Mouse (Mus musculus): ENCODE measurements around the gene Tox4. TPM values are rescaled to one million over a fixed set of nuclear protein-coding genes. Genes with fewer than 3 reads are reported as not detected.
"Not testable (repeated sequence)": the region's sequence is repeated elsewhere in the genome, so short reads cannot be mapped to it uniquely, and the experiment has no call there.

Tox4 gene
- polyA plus RNA-seq, 1 experiment from 2014 or later = 56.6 TPM

DNA sequence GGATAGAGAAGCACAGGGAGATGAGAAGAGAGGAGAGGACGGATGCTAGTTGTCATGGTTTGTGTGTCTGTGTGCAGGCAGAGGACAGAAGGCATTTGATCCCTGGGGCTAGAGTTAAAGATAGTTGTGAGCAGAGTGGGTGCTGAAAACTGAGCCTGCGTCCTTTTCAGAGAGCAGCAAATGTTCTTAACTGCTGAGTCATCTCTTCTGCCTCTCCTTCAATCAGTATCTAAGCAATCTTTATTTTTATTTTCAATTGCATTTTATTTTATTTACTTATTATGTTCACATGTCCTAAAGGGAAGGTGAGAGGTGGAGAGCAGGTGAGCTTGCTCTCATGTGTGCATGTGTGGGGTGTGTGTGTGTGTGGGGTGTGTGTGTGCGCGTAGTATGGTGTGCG is 4.7 kb downstream of the Tox4 start:
- Histone ChIP-seq H3K4me1 (peaks cover 9% of the 10 kb centered on the region), H3K27me3 (ENCODE audit: poor library complexity, severe bottlenecking) (no peaks in the 10 kb centered on the region), H3K4me3 (no peak overlapping the region), H3K9me3 (no peaks in the 10 kb centered on the region), H3K36me3 (replicated peaks) (peaks cover 48% of the 10 kb centered on the region), H3K27ac (no peak overlapping the region)
- 98% methylated on average over 5 of the region's 5 CpGs for WGBS
- DNase-seq (ENCODE audit: extremely low spot score, low spot score) = no peak

DNA sequence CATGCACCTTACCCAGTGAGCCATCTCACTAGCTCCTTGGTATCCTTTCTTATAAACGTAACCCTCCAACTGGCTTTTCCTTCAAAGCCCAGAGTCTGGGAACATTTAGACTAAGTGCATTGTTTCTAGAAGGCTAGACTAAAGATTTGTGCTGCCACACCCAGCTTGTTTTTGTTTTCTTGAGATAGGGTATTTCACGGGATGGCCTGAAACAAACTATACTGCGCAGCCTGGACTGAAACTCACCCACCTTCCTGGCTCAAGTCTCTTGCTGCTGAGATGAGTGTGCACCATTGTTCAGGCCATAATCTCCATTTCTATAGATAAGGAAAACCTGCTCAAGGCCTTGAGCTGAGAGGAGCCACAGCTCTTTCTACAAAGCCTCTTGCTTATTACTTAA is 5.2 kb downstream of the Tox4 start:
- H3K4me1 ChIP-seq = peaks cover 8% of the 10 kb centered on the region
- H3K36me3 ChIP-seq (replicated peaks) = peaks cover 53% of the 10 kb centered on the region
- no peak overlapping the region for H3K4me3 ChIP-seq
- H3K9me3 ChIP-seq = no peaks in the 10 kb centered on the region
- H3K27ac ChIP-seq = no peak overlapping the region
- 93% methylated on average over 3 of the region's 3 CpGs for WGBS
- no peaks in the 10 kb centered on the region for H3K27me3 ChIP-seq (ENCODE audit: poor library complexity, severe bottlenecking)
- DNase-seq (ENCODE audit: extremely low spot score, low spot score) = no peak

DNA sequence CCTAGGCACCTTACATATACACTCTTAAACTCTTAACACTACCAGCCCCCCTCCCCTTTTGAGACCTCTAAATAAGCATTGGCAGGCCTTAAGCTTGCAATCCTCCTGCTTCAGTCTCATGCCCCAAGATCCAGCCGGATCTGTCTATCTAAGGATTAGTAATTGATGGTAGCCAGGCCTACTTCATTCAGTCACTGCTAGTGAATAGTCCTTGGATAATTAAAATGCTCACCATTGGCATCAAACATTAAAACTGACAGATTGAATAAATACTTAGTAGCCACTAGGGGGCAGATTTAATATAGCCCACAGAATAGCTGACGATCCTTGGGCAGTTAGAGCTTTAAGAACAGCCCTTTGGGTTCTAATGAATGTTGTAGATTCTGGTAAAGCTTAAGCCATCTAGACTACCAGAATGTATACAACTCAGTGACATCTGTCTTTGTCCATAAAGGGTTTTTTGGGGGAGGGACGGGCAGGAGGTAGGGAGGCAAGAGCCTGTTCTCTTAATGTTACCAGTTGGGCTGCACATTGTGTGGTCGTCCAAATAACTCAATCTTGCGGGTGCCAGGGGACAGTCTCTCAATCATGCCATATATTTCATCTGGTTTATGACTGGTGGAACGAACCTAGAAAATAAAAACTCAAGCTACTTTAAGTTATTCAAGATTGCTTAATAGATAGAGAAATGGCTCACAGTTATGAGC is 16.8 kb downstream of the Tox4 start:
- no peak for DNase-seq (ENCODE audit: extremely low spot score, low spot score)
- H3K27me3 ChIP-seq (ENCODE audit: poor library complexity, severe bottlenecking) = no peaks in the 10 kb centered on the region
- H3K9me3 ChIP-seq = no peaks in the 10 kb centered on the region
- 77% methylated on average over 6 of the region's 6 CpGs for WGBS
- H3K4me3 ChIP-seq = no peak overlapping the region
- H3K4me1 ChIP-seq = no peaks in the 10 kb centered on the region
- peaks cover 99% of the 10 kb centered on the region for H3K36me3 ChIP-seq (replicated peaks)
- H3K27ac ChIP-seq = no peak overlapping the region

DNA sequence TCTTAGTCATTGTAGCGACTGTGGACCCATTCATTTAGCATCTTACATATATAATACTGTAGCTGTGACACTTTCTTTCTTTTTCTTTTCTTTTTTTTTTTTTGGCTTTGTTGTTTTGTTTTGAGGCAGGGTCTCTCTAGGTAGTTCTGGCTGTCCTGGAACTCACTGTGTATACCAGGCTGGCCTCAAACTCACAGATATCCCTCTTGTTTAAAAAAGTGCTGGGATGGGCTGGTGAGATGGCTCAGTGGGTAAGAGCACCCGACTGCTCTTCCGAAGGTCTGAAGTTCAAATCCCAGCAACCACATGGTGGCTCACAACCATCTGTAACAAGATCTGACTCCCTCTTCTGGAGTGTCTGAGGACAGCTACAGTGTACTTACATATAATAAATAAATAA is 24.6 kb downstream of the Tox4 start:
- peak overlapping the region; percentile 80; the same call in 1 of the 2 replicates for H3K4me3 ChIP-seq
- H3K27ac ChIP-seq; DNase-seq (ENCODE audit: extremely low spot score, low spot score); H3K9me3 ChIP-seq; H3K27me3 ChIP-seq (ENCODE audit: poor library complexity, severe bottlenecking): not testable (repeated sequence)
- H3K4me1 ChIP-seq = peaks cover 17% of the 10 kb centered on the region
- WGBS = 90% methylated on average over 3 of the region's 3 CpGs
- peaks cover 33% of the 10 kb centered on the region for H3K36me3 ChIP-seq (replicated peaks)

DNA sequence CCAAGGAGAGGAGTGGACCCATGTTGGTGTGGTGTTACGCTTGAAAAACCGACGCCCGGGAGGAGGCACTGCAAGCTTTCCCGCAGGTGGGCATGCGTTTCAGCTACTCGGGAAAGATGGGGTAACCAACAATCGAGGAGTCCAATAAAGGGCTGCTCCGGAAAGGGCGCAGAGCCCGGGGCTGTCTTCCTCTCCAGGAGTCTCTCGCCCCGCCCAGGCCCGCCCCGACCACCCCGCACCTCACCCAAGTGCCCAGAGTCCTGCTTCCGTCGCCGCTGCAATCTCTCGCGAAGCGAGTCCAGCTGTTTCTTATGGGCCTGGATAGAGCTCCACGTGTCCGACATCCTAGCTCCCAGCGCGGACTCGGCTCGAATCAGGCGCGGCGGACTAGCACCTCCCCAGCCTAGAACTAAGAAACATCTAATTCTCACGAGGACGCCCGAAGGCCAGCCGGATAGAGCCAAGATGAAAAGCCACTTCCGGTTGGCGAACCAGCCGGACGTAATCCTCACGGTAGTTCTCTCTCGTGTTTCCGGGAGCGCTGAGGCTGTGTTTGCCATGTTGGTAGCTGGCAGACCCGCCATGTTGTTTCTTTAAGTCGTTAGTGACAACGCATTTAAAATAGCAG is 25.8 kb downstream of the Tox4 start, which contains the start of gene Mettl3:
Gene Mettl3, minus strand, starts transcription at position 485 of the 628 bp plus-strand sequence.
- 1% methylated on average over 46 of the region's 46 CpGs for WGBS
- H3K4me3 ChIP-seq = peak within 1 kb of the TSS; percentile 80
- peaks cover 33% of the 10 kb centered on the region for H3K36me3 ChIP-seq (replicated peaks)

DNA sequence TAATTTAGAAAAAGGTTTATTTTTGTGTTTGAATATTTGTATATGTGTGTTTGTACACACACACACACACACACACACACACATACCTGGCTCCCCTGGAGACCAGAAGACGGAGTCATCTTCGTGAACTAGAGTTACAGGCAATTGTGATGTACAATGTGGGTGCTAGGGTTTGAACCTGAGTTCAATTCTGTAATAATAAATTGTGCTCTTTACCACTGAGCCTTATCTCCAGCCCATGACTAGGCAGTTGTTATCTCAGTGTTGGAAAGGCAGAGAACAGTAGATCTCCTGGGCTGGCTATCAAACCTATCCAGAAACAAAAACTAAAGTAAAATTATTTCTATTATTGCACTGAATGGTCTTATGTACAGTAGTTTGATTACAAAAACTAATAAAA is 27.2 kb downstream of the Tox4 start:
- WGBS = 95% methylated on average over 2 of the region's 2 CpGs
- Histone ChIP-seq H3K27ac (peak overlapping the region; percentile 95; the same call in 1 of the 2 replicates), H3K36me3 (replicated peaks) (peaks cover 34% of the 10 kb centered on the region), H3K4me3 (no peak overlapping the region; the same call in 1 of the 2 replicates), H3K27me3 (ENCODE audit: poor library complexity, severe bottlenecking) (no peaks in the 10 kb centered on the region), H3K4me1 (peaks cover 17% of the 10 kb centered on the region), H3K9me3 (0 out of 2 replicates have a peak, but pooled peaks cover 7% of the 10 kb centered on the region)
- no peak for DNase-seq (ENCODE audit: extremely low spot score, low spot score)

More for the DNA sequence above, 25.8 kb downstream of the Tox4 start, which contains the start of gene Mettl3:
- no peaks in the 10 kb centered on the region for H3K9me3 ChIP-seq
- DNase-seq (ENCODE audit: extremely low spot score, low spot score) = peak; percentile 93
- peaks cover 17% of the 10 kb centered on the region for H3K4me1 ChIP-seq
- peak within 1 kb of the TSS; percentile 95 for H3K27ac ChIP-seq
- H3K27me3 ChIP-seq (ENCODE audit: poor library complexity, severe bottlenecking) = no peaks in the 10 kb centered on the region

DNA sequence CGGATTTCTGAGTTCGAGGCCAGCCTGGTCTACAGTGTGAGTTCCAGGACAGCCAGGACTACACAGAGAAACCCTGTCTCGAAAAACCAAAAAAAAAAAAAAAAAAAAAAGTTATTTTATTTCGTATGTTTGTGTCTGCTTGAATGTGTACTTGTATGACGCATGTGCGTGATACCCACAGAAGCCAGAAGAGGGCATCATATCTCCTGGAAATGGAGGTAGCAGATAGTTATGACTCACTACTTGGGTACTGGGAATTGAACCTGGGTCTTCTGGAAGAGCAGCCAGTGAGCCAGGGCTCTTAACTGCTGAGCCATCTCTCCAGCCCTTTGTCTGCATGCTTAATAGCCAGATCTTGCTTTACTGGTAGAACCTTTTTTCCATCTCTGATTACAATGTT is 31.4 kb downstream of the Tox4 start:
- DNase-seq (ENCODE audit: extremely low spot score, low spot score); H3K27ac ChIP-seq; H3K4me3 ChIP-seq; H3K27me3 ChIP-seq (ENCODE audit: poor library complexity, severe bottlenecking): not testable (repeated sequence)
- Histone ChIP-seq H3K4me1 (peaks cover 42% of the 10 kb centered on the region), H3K36me3 (replicated peaks) (peaks cover 76% of the 10 kb centered on the region), H3K9me3 (peaks cover 28% of the 10 kb centered on the region; the same call in 1 of the 2 replicates)
- WGBS = 95% methylated on average over 6 of the region's 6 CpGs

DNA sequence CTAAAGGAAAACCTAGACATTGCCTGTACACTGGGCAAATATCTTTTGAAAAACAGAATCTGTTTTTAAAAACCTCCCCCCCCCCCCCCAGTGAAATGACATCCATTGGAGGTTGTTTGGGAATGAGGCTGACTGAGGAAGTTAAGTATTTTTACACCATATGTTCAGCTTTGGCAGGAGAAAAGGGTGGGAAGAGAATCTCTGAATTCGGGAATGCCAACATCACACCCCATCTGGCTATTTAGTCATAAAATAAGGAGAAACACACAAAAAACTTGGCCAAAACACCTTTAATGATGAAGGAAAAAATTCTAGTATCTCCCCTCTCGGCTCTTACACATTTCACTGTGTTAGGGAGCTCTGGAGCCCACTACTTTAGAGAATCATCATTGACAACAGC is 32.0 kb downstream of the Tox4 start:
- peaks cover 79% of the 10 kb centered on the region for H3K36me3 ChIP-seq (replicated peaks)
- DNase-seq (ENCODE audit: extremely low spot score, low spot score) = no peak
- H3K4me3 ChIP-seq = 0 out of 2 replicates have a peak overlapping the region, but pooled peaks have one; percentile 3

DNA sequence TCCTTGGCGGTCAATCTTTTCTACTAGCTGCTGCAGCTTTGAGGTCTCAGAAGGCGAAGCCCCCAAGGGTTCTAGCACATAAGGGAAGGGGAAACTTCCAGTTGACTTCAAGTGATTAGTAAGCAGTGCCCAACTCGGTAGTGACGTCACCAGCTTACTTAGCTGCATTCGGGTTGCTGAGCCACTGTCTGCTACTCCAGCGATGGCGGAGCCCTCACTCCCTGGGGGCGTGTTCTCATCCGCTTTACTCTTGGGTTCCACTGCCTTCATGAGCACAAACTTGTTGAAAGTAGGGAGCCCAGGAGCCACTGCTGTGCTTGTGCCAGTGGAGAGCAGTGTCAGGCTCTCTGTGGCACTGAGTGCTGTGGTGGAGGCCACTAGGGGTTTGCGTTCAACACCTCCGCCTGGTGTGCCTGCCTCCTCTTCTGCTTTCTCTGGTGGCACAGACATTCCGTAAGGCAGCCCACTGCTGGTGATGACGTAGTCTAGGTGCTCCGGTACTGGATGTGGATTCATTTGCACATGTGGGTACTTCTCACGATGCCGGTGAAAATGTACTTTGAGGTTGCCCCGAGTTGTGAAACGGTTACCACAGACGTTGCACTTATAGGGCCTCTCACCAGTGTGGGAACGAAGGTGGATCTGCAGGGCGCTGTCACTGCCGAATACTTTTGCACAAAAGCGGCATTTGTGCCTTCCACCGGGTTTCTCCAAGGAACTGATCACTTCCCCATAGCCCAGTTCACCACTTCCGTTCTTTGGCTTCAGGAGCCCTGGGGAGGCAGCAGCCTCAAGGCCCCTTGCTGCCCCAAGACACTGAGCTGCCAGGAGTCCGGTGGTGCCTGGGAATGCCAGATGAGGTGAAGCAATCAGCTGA is 35.2 kb downstream of the Tox4 start:
- Histone ChIP-seq H3K9me3 (peaks cover 28% of the 10 kb centered on the region; the same call in 1 of the 2 replicates), H3K27ac (peak overlapping the region; percentile 94), H3K4me3 (peak overlapping the region; percentile 69), H3K4me1 (peaks cover 60% of the 10 kb centered on the region), H3K36me3 (replicated peaks) (peaks cover 75% of the 10 kb centered on the region), H3K27me3 (ENCODE audit: poor library complexity, severe bottlenecking) (no peaks in the 10 kb centered on the region)
- DNase-seq (ENCODE audit: extremely low spot score, low spot score) = no peak
- 86% methylated on average over 26 of the region's 26 CpGs for WGBS

More for the DNA sequence above, 32.0 kb downstream of the Tox4 start:
- H3K4me1 ChIP-seq = peaks cover 44% of the 10 kb centered on the region
- H3K9me3 ChIP-seq = peaks cover 28% of the 10 kb centered on the region; the same call in 1 of the 2 replicates
- H3K27me3 ChIP-seq (ENCODE audit: poor library complexity, severe bottlenecking) = no peaks in the 10 kb centered on the region
- H3K27ac ChIP-seq = no peak overlapping the region
- WGBS = 92% methylated on average over 2 of the region's 2 CpGs

DNA sequence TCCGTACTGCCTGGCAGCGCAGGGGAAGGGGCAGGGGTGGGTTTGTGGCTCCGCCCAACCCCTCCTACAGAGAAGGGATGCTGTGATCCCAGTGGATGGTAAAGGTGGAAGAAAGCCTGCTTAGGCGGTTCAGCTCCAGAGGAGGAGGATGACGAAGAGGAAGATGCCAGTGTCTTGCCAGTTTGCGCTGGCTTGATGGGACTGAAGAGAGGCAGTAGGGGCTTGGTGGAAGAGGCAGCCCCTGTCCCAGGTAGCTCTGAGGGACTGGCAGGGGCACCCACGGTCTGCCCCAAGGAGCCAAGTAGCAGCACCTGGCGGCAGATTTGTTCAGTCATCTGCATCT is 35.8 kb downstream of the Tox4 start:
- WGBS = 50% methylated on average over 8 of the region's 8 CpGs
- H3K27ac ChIP-seq = peak overlapping the region; percentile 94
- peak overlapping the region; percentile 69 for H3K4me3 ChIP-seq
- H3K27me3 ChIP-seq (ENCODE audit: poor library complexity, severe bottlenecking) = no peaks in the 10 kb centered on the region
- no peak for DNase-seq (ENCODE audit: extremely low spot score, low spot score)
- H3K9me3 ChIP-seq = peaks cover 28% of the 10 kb centered on the region; the same call in 1 of the 2 replicates
- peaks cover 65% of the 10 kb centered on the region for H3K4me1 ChIP-seq
- peaks cover 75% of the 10 kb centered on the region for H3K36me3 ChIP-seq (replicated peaks)

DNA sequence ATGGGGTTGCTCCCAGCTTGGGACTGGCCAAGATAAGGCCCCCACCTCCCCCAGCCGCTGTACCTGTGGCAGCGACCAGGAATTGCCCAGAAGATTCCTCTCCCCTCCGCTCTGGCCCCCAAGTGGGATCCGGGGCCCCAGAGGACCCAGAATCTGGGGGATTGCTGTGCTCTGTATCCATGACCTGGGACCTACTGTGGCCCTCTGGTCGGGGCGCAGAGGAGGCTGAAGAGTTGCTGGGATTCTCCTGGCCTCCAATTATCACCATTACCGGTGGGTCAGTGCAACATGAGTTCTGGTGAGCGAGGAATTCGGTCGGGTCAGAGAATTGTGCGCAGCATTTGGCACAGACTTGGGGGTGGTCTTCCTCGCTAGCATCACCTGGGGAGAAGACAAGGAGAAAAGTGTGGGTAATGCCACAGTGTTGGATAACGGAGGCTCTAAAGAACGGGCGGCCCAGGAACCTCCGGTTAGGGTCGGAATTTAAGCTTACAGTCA is 36.4 kb downstream of the Tox4 start:
- Histone ChIP-seq H3K36me3 (replicated peaks) (peaks cover 73% of the 10 kb centered on the region), H3K4me1 (peaks cover 65% of the 10 kb centered on the region), H3K27me3 (ENCODE audit: poor library complexity, severe bottlenecking) (no peaks in the 10 kb centered on the region), H3K9me3 (peaks cover 28% of the 10 kb centered on the region; the same call in 1 of the 2 replicates), H3K27ac (peak overlapping the region; percentile 94), H3K4me3 (peak overlapping the region; percentile 69)
- 10% methylated on average over 17 of the region's 17 CpGs for WGBS
- no peak for DNase-seq (ENCODE audit: extremely low spot score, low spot score)

DNA sequence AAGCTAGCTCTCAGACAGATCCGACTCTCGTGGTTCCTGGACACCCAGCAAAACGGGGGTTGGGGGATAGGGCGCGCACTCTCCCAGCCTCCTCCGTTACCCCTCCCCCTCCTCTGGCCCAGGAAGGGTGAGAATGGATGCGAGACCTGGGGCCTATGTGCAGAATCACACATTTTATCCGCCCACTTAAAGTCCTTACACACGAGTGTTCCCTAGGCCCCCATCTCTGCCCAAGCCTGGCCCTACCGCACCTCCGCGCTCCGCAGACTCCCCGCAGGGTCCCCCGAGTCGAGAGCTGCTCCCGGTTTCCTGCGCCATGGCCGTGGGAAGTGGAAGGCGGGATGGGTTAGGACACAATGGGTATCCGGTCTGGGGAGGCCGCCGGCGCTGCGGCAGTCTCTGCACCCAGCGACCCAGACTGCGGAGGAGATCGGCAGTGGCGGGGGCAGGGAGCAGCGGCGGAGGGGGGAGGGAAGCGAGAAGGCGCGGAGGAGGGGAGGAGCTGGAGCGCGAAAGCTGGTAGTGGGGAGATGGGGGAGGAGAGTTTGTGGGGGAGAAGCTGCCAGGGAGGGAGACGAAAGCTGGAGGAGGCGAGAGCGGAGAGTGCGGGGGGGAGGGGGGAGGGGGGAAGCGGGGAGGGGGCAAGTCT is 37.0 kb downstream of the Tox4 start:
- peaks cover 65% of the 10 kb centered on the region for H3K4me1 ChIP-seq
- peaks cover 67% of the 10 kb centered on the region for H3K36me3 ChIP-seq (replicated peaks)
- no peaks in the 10 kb centered on the region for H3K27me3 ChIP-seq (ENCODE audit: poor library complexity, severe bottlenecking)
- H3K4me3 ChIP-seq = peak overlapping the region; percentile 69
- peaks cover 22% of the 10 kb centered on the region; the same call in 1 of the 2 replicates for H3K9me3 ChIP-seq
- peak overlapping the region; percentile 94 for H3K27ac ChIP-seq
- under 1% methylated on average over 32 of the region's 41 CpGs for WGBS
- DNase-seq (ENCODE audit: extremely low spot score, low spot score) = peak; percentile 80

Data from forebrain, embryonic 10.5 days (tissue).